Mouse (Mus musculus): ENCODE measurements around the gene Ddx52. TPM values are rescaled to one million over a fixed set of nuclear protein-coding genes. Genes with fewer than 3 reads are reported as not detected.

The Ddx52 gene
- polyA plus RNA-seq, 1 experiment from 2014 or later: 36.2 TPM

GRCm38 (mm10) chr11:83976236-83976977, 34.5 kb downstream of the Ddx52 start:
- Histone ChIP-seq H3K4me3 (no peak overlapping the region), H3K27me3 (ENCODE audit: insufficient read depth, poor library complexity, severe bottlenecking) (no peaks in the 10 kb centered on the region), H3K4me1 (no peaks in the 10 kb centered on the region), H3K9me3 (no peaks in the 10 kb centered on the region), H3K27ac (no peak overlapping the region), H3K36me3 (peaks cover 67% of the 10 kb centered on the region)
- 90% methylated on average over 13 of the region's 13 CpGs for WGBS
- no peak for DNase-seq (ENCODE audit: low spot score)

- Histone ChIP-seq H3K9me3 (no peaks in the 10 kb centered on the region), H3K36me3 (peaks cover 68% of the 10 kb centered on the region), H3K4me3 (no peak overlapping the region), H3K4me1 (no peaks in the 10 kb centered on the region), H3K27me3 (ENCODE audit: insufficient read depth, poor library complexity, severe bottlenecking) (no peaks in the 10 kb centered on the region), H3K27ac (no peak overlapping the region)
- no peak for DNase-seq (ENCODE audit: low spot score)
- WGBS: 76% methylated on average over 2 of the region's 2 CpGs
Observed at GRCm38 (mm10) chr11:83977810-83978209, 35.9 kb downstream of the Ddx52 start.

- Histone ChIP-seq H3K4me3 (no peak overlapping the region), H3K27ac (no peak overlapping the region), H3K9me3 (no peaks in the 10 kb centered on the region), H3K36me3 (peaks cover 67% of the 10 kb centered on the region), H3K4me1 (no peaks in the 10 kb centered on the region), H3K27me3 (ENCODE audit: insufficient read depth, poor library complexity, severe bottlenecking) (no peaks in the 10 kb centered on the region)
- DNase-seq (ENCODE audit: low spot score): no peak
- WGBS: 81% methylated on average over 6 of the region's 6 CpGs
Observed at GRCm38 (mm10) chr11:83979992-83980391, 38.1 kb downstream of the Ddx52 start.

GRCm38 (mm10) chr11:83981338-83981737, 39.5 kb downstream of the Ddx52 start:
- no peak overlapping the region for H3K27ac ChIP-seq
- DNase-seq (ENCODE audit: low spot score): no peak
- H3K4me3 ChIP-seq: no peak overlapping the region
- H3K36me3 ChIP-seq: peaks cover 80% of the 10 kb centered on the region
- WGBS: 77% methylated on average over 10 of the region's 10 CpGs
- H3K27me3 ChIP-seq (ENCODE audit: insufficient read depth, poor library complexity, severe bottlenecking): no peaks in the 10 kb centered on the region
- no peaks in the 10 kb centered on the region for H3K4me1 ChIP-seq
- no peaks in the 10 kb centered on the region for H3K9me3 ChIP-seq

- DNase-seq (ENCODE audit: low spot score): no peak
- H3K9me3 ChIP-seq: no peaks in the 10 kb centered on the region
- H3K36me3 ChIP-seq: peaks cover 80% of the 10 kb centered on the region
- H3K27ac ChIP-seq: no peak overlapping the region
- H3K4me1 ChIP-seq: no peaks in the 10 kb centered on the region
- H3K4me3 ChIP-seq: no peak overlapping the region
- H3K27me3 ChIP-seq (ENCODE audit: insufficient read depth, poor library complexity, severe bottlenecking): no peaks in the 10 kb centered on the region
- WGBS: 87% methylated on average over 4 of the region's 4 CpGs
Observed at GRCm38 (mm10) chr11:83991701-83992100, 49.8 kb downstream of the Ddx52 start.

- Histone ChIP-seq H3K27ac (no peak overlapping the region), H3K4me3 (no peak overlapping the region), H3K9me3 (no peaks in the 10 kb centered on the region), H3K36me3 (peaks cover 78% of the 10 kb centered on the region), H3K4me1 (no peaks in the 10 kb centered on the region), H3K27me3 (ENCODE audit: insufficient read depth, poor library complexity, severe bottlenecking) (no peaks in the 10 kb centered on the region)
- DNase-seq (ENCODE audit: low spot score): no peak
- WGBS: 88% methylated on average over 2 of the region's 2 CpGs
Observed at GRCm38 (mm10) chr11:83993428-83993827, 51.6 kb downstream of the Ddx52 start.

GRCm38 (mm10) chr11:83994481-83994880, 52.6 kb downstream of the Ddx52 start:
- peaks cover 77% of the 10 kb centered on the region for H3K36me3 ChIP-seq
- H3K27ac ChIP-seq: no peak overlapping the region
- 84% methylated on average over 3 of the region's 3 CpGs for whole genome bisulfite sequencing
- no peak overlapping the region for H3K4me3 ChIP-seq
- H3K27me3 ChIP-seq (ENCODE audit: insufficient read depth, poor library complexity, severe bottlenecking): no peaks in the 10 kb centered on the region
- no peaks in the 10 kb centered on the region for H3K4me1 ChIP-seq
- no peaks in the 10 kb centered on the region for H3K9me3 ChIP-seq
- no peak for DNase-seq (ENCODE audit: low spot score)

GRCm38 (mm10) chr11:83995535-83995950, 53.7 kb downstream of the Ddx52 start:
- Histone ChIP-seq H3K4me1 (no peaks in the 10 kb centered on the region), H3K27ac (no peak overlapping the region), H3K9me3 (no peaks in the 10 kb centered on the region), H3K27me3 (ENCODE audit: insufficient read depth, poor library complexity, severe bottlenecking) (no peaks in the 10 kb centered on the region), H3K4me3 (no peak overlapping the region), H3K36me3 (peaks cover 74% of the 10 kb centered on the region)
- 92% methylated on average over 2 of the region's 2 CpGs for WGBS
- no peak for DNase-seq (ENCODE audit: low spot score)

GRCm38 (mm10) chr11:83997171-83997868, 55.5 kb downstream of the Ddx52 start:
- Histone ChIP-seq H3K4me1 (0 out of 2 replicates have a peak, but pooled peaks cover 3% of the 10 kb centered on the region), H3K27ac (no peak overlapping the region), H3K9me3 (no peaks in the 10 kb centered on the region), H3K4me3 (no peak overlapping the region), H3K36me3 (peaks cover 72% of the 10 kb centered on the region), H3K27me3 (ENCODE audit: insufficient read depth, poor library complexity, severe bottlenecking) (no peaks in the 10 kb centered on the region)
- no peak for DNase-seq (ENCODE audit: low spot score)
- 89% methylated on average over 5 of the region's 5 CpGs for WGBS

- Histone ChIP-seq H3K27me3 (ENCODE audit: insufficient read depth, poor library complexity, severe bottlenecking) (no peaks in the 10 kb centered on the region), H3K4me1 (0 out of 2 replicates have a peak, but pooled peaks cover 3% of the 10 kb centered on the region), H3K36me3 (peaks cover 75% of the 10 kb centered on the region), H3K9me3 (no peaks in the 10 kb centered on the region), H3K27ac (no peak overlapping the region), H3K4me3 (no peak overlapping the region)
- WGBS: 91% methylated on average over 3 of the region's 3 CpGs
- no peak for DNase-seq (ENCODE audit: low spot score)
Observed at GRCm38 (mm10) chr11:83998993-83999392, 57.1 kb downstream of the Ddx52 start.

- Histone ChIP-seq H3K4me1 (0 out of 2 replicates have a peak, but pooled peaks cover 3% of the 10 kb centered on the region), H3K27me3 (ENCODE audit: insufficient read depth, poor library complexity, severe bottlenecking) (no peaks in the 10 kb centered on the region), H3K9me3 (no peaks in the 10 kb centered on the region), H3K27ac (no peak overlapping the region), H3K36me3 (peaks cover 74% of the 10 kb centered on the region), H3K4me3 (no peak overlapping the region)
- no peak for DNase-seq (ENCODE audit: low spot score)
- 81% methylated on average over 4 of the region's 4 CpGs for WGBS
Observed at GRCm38 (mm10) chr11:83999411-83999915, 57.6 kb downstream of the Ddx52 start.

GRCm38 (mm10) chr11:84001257-84001656, 59.4 kb downstream of the Ddx52 start:
- Histone ChIP-seq H3K9me3 (no peaks in the 10 kb centered on the region), H3K27ac (no peak overlapping the region), H3K4me1 (0 out of 2 replicates have a peak, but pooled peaks cover 3% of the 10 kb centered on the region), H3K4me3 (no peak overlapping the region), H3K27me3 (ENCODE audit: insufficient read depth, poor library complexity, severe bottlenecking) (no peaks in the 10 kb centered on the region), H3K36me3 (peaks cover 59% of the 10 kb centered on the region)
- 83% methylated on average over 3 of the region's 3 CpGs for WGBS
- no peak for DNase-seq (ENCODE audit: low spot score)

GRCm38 (mm10) chr11:84003986-84004385, 62.1 kb downstream of the Ddx52 start:
- WGBS: 88% methylated on average over 6 of the region's 6 CpGs
- Histone ChIP-seq H3K27me3 (ENCODE audit: insufficient read depth, poor library complexity, severe bottlenecking) (no peaks in the 10 kb centered on the region), H3K27ac (no peak overlapping the region), H3K4me3 (no peak overlapping the region), H3K9me3 (no peaks in the 10 kb centered on the region), H3K4me1 (0 out of 2 replicates have a peak, but pooled peaks cover 3% of the 10 kb centered on the region), H3K36me3 (peaks cover 51% of the 10 kb centered on the region)
- DNase-seq (ENCODE audit: low spot score): no peak
